Mouse (Mus musculus) inflammation-experienced regulatory T-cells, adult 16 weeks (primary cell): ENCODE results near the gene Vmn2r18. TPM values are rescaled to one million over a fixed set of nuclear protein-coding genes. Genes with fewer than 3 reads are reported as not detected.

Experiments used
- polyA plus RNA-seq: library from polyadenylated mRNA; unstranded; fragments of 100-300 nt; shearing (Covaris generic); gene quantifications from one replicate; pipeline ENCODE4 v1.2.1, GENCODE M21; 2017

The Vmn2r18 gene
- not detected for polyA plus RNA-seq

DNA sequence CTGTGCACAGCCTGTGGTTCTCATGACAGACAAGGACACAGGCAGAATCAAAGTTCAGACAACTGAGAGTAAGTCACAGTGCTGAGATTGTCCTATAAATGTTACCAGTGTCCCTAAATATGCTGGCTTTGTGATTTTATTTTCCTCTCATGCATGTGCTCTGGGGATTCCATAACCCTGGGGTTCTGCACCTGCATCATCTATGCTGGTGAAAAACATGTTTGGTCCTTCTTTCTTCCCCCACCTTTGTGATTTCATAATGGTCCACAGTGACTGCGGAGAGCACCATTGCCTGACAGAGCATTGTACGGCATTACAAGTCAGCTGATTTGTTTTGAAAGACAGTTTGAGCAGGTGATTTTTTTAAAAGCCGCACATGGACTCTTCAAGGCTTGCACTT is at the start of gene Vmn2r18:
TSS of gene Vmn2r18 (minus strand) at position 101 of the 400 bp plus-strand sequence.

GRCm38 (mm10) chr5:151650700-151651410 is 45.0 kb upstream of the Vmn2r18 start, which contains the start of gene Rfc3:
Gene Rfc3 (minus strand): TSS chr5:151651242.

Other genes with a start within 250 kb of the Vmn2r18 start
- not detected for gene Gm42906, start 177.9 kb downstream of the Vmn2r18 start, polyA plus RNA-seq
- 32.5 TPM for gene Rfc3, start 45.2 kb upstream of the Vmn2r18 start, polyA plus RNA-seq